Mouse (Mus musculus) spleen, adult 2 months (tissue): Measurements from ENCODE around the gene Ap4s1. TPM values are rescaled to one million over a fixed set of nuclear protein-coding genes. Genes with fewer than 3 reads are reported as not detected.

ENCODE experiments used
- DNase-seq, 2 experiments: peaks; one replicate each; pipeline versions ENCODE4 v3.0.0 to v3.0.0-alpha.2; 2012 to 2021; ENCODE audit warnings: low spot score in 2 of 2, low read depth in 1 of 2
- H3K27ac ChIP-seq: fragments of 200-500 bp; 2 replicates; pipeline ENCODE4 v1.5.1; 2012; ENCODE audit warnings: low read length, inconsistent platforms; ENCODE audit not compliant: insufficient read depth
- H3K27me3 ChIP-seq: fragments of 200-500 bp; 2 replicates; pipeline ENCODE4 v1.6.1; 2012; ENCODE audit warnings: mild to moderate bottlenecking, moderate library complexity, low read length, inconsistent platforms; ENCODE audit not compliant: control insufficient read depth, insufficient read depth
- H3K36me3 ChIP-seq: fragments of 200-500 bp; 2 replicates; pipeline ENCODE4 v1.6.1; 2012; ENCODE audit warnings: mild to moderate bottlenecking, low read length, inconsistent platforms; ENCODE audit not compliant: control insufficient read depth, insufficient read depth
- H3K4me1 ChIP-seq: fragments of 200-500 bp; 2 replicates; pipeline ENCODE4 v1.6.1; 2011; ENCODE audit warnings: inconsistent platforms; ENCODE audit not compliant: control insufficient read depth, insufficient read depth, insufficient read length
- H3K4me3 ChIP-seq: fragments of 200-500 bp; 2 replicates; pipeline ENCODE4 v1.5.1; 2011; ENCODE audit warnings: mild to moderate bottlenecking, inconsistent platforms; ENCODE audit not compliant: insufficient read depth, insufficient read length; ENCODE audit errors: extremely low read depth
- CTCF ChIP-seq: fragments of 200-500 bp; IDR thresholded peaks from 2 replicates; pipeline ENCODE4 v1.5.1; 2011; ENCODE audit warnings: mild to moderate bottlenecking, inconsistent platforms; ENCODE audit not compliant: insufficient read depth, insufficient read length, insufficient replicate concordance; ENCODE audit errors: extremely low read depth
- POLR2A ChIP-seq: fragments of 200-500 bp; IDR thresholded peaks from 2 replicates; pipeline ENCODE4 v1.6.1; 2011; ENCODE audit warnings: low read depth, low read length, inconsistent platforms
- WGBS: fragments of 180-500 bp; shearing (Covaris S2); methylation state at CpG from one replicate; pipeline ENCODE4 v1.1.7; 2018; 5-methylcytosine and 5-hydroxymethylcytosine counted together
- polyA plus RNA-seq: library from polyadenylated mRNA; depleted of rRNA; stranded (reverse); fragments of >200 nt; gene quantifications from 2 replicates; pipeline ENCODE4 v1.2.3, GENCODE M21; 2012

Ap4s1 gene
- polyA plus RNA-seq, 1 experiment = 4.9 TPM

GRCm38 (mm10) chr12:51666708-51667430 is 24.0 kb upstream of the Ap4s1 start:
- Histone ChIP-seq H3K27me3 (no peaks in the 10 kb centered on the region), H3K4me3 (no peak overlapping the region), H3K27ac (no peak overlapping the region), H3K36me3 (no peaks in the 10 kb centered on the region), H3K4me1 (no peaks in the 10 kb centered on the region; the same call in 1 of the 2 replicates)
- TF ChIP-seq POLR2A = no peak
- TF ChIP-seq CTCF = no peak
- DNase-seq = peak in 1 of 2 experiments; percentile 11
- 58% methylated on average over 4 of the region's 4 CpGs for WGBS

GRCm38 (mm10) chr12:51671231-51671891 is 19.5 kb upstream of the Ap4s1 start:
- 76% methylated on average over 5 of the region's 5 CpGs for WGBS
- DNase-seq = no peak

GRCm38 (mm10) chr12:51673270-51673669 is 17.6 kb upstream of the Ap4s1 start:
- H3K4me1 ChIP-seq = no peaks in the 10 kb centered on the region
- WGBS = 78% methylated on average over 4 of the region's 4 CpGs
- TF ChIP-seq CTCF (no peak), POLR2A (no peak)
- H3K36me3 ChIP-seq = no peaks in the 10 kb centered on the region
- H3K4me3 ChIP-seq = no peak overlapping the region
- no peak for DNase-seq
- H3K27me3 ChIP-seq = no peaks in the 10 kb centered on the region
- H3K27ac ChIP-seq = no peak overlapping the region

More at GRCm38 (mm10) chr12:51671231-51671891, 19.5 kb upstream of the Ap4s1 start:
- TF ChIP-seq POLR2A = no peak
- TF ChIP-seq CTCF = no peak
- Histone ChIP-seq H3K4me3 (no peak overlapping the region), H3K27ac (no peak overlapping the region), H3K27me3 (no peaks in the 10 kb centered on the region), H3K4me1 (no peaks in the 10 kb centered on the region), H3K36me3 (no peaks in the 10 kb centered on the region)

- no peak overlapping the region for H3K27ac ChIP-seq
- H3K27me3 ChIP-seq = no peaks in the 10 kb centered on the region
- TF ChIP-seq CTCF (no peak), POLR2A (no peak)
- peaks cover 7% of the 10 kb centered on the region for H3K4me1 ChIP-seq
- H3K4me3 ChIP-seq = no peak overlapping the region
- DNase-seq = no peak
- 90% methylated on average over 2 of the region's 2 CpGs for WGBS
- H3K36me3 ChIP-seq = no peaks in the 10 kb centered on the region
These were observed 14.4 kb upstream of the Ap4s1 start for GRCm38 (mm10) chr12:51676442-51676841.

DNA sequence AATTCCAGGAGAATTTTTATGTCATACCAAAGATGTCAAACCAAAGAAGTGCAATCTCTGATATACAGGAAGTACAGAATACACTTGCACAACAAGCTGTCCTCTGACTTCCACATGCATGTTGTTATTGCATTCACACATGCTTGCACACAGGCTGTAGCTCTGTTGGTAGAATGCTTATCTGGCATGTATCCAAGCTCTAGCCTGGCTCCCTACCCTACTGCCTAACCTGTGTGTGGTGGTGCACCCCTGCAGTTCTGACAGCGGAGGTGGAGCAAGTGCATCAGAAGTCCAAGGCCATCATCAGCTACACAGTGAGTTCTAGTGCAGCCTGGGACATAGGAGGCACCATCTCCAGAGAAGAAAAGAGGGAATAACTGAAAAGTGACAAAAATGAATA is 12.0 kb upstream of the Ap4s1 start:
- 85% methylated on average over 1 of the region's 1 CpGs for WGBS
- peaks cover 7% of the 10 kb centered on the region for H3K4me1 ChIP-seq
- no peak for DNase-seq
- no peaks in the 10 kb centered on the region for H3K27me3 ChIP-seq
- TF ChIP-seq CTCF = no peak
- TF ChIP-seq POLR2A = no peak
- H3K36me3 ChIP-seq = no peaks in the 10 kb centered on the region
- no peak overlapping the region for H3K27ac ChIP-seq
- H3K4me3 ChIP-seq = no peak overlapping the region

DNA sequence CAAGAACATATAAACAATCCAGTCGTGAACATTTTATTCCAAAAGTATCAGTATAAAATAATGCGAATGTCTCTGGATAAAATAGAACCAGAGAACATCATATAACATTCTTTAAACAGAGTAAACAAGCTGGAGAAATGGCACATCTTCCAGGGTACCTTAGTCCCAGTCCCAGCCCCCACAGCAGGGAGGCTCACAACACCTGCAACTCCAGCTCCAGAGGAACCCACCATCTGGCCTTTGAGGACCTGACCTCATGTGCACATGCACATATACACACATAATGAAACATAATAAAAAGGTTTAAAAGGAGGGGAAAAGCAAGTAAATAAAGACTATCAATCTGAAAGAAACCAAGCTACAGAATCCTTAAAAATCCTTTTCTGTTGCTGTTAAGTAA is 2.3 kb upstream of the Ap4s1 start:
- Histone ChIP-seq H3K27ac (no peak overlapping the region), H3K36me3 (no peaks in the 10 kb centered on the region), H3K4me3 (no peak overlapping the region), H3K4me1 (peaks cover 7% of the 10 kb centered on the region), H3K27me3 (no peaks in the 10 kb centered on the region)
- TF ChIP-seq POLR2A (no peak), CTCF (no peak)
- no peak for DNase-seq
- WGBS = 87% methylated on average over 2 of the region's 2 CpGs
